Mouse (Mus musculus) lung, adult 18-20 months (tissue): ENCODE measurements at regions not wholly inside any gene's neighbourhood (a gene's known extent, or its start where the extent isn't known, plus 50 kb on each side); places are given as distances from the start of the nearest gene placed in this dataset.

Source experiments
- DNase-seq, 2 experiments: peaks; one replicate each; pipeline ENCODE4 v3.0.0; 2022; ENCODE audit warnings: mixed read lengths in 2 of 2

GRCm38 (mm10) chr16:29802085-29802484, 223.0 kb downstream of the Opa1 start:
- no peak for DNase-seq

GRCm38 (mm10) chr16:29802603-29803002, 223.5 kb downstream of the Opa1 start:
- DNase-seq = no peak

- no peak for DNase-seq
These were observed 228.7 kb downstream of the Opa1 start for GRCm38 (mm10) chr16:29807859-29808258.

GRCm38 (mm10) chr16:29808851-29809250, 229.7 kb downstream of the Opa1 start:
- DNase-seq = no peak

GRCm38 (mm10) chr16:29813411-29814038, 234.4 kb downstream of the Opa1 start:
- DNase-seq = peak in 1 of 2 experiments; percentile 24

- DNase-seq = peak; percentile 90 to 93
These were observed 234.9 kb downstream of the Opa1 start for GRCm38 (mm10) chr16:29814039-29814438.

GRCm38 (mm10) chr16:29814655-29815054, 235.5 kb downstream of the Opa1 start:
- no peak for DNase-seq

- DNase-seq = no peak
These were observed 236.1 kb downstream of the Opa1 start for GRCm38 (mm10) chr16:29815200-29815599.

GRCm38 (mm10) chr16:29815632-29816337, 236.7 kb downstream of the Opa1 start:
- DNase-seq = peak in 1 of 2 experiments; percentile 43

GRCm38 (mm10) chr16:29816681-29817369, 237.7 kb downstream of the Opa1 start:
- peak; percentile 54 to 66 for DNase-seq

GRCm38 (mm10) chr16:29818807-29819440, 239.8 kb downstream of the Opa1 start:
- DNase-seq = peak; percentile 48 to 62

- no peak for DNase-seq
These were observed 241.6 kb downstream of the Opa1 start for GRCm38 (mm10) chr16:29820704-29821103.

GRCm38 (mm10) chr16:29822110-29822509, 242.1 kb upstream of the Hes1 start:
- no peak for DNase-seq

GRCm38 (mm10) chr16:29822843-29823401, 241.3 kb upstream of the Hes1 start:
- no peak for DNase-seq

- no peak for DNase-seq
These were observed 237.3 kb upstream of the Hes1 start for GRCm38 (mm10) chr16:29826927-29827326.

GRCm38 (mm10) chr16:29827776-29828175, 236.4 kb upstream of the Hes1 start:
- no peak for DNase-seq

GRCm38 (mm10) chr16:29829457-29829856, 234.7 kb upstream of the Hes1 start:
- DNase-seq = no peak

- no peak for DNase-seq
These were observed 234.1 kb upstream of the Hes1 start for GRCm38 (mm10) chr16:29830101-29830500.

- DNase-seq = no peak
These were observed 230.9 kb upstream of the Hes1 start for GRCm38 (mm10) chr16:29833298-29833697.

GRCm38 (mm10) chr16:29833875-29834274, 230.3 kb upstream of the Hes1 start:
- DNase-seq = no peak

- no peak for DNase-seq
These were observed 229.5 kb upstream of the Hes1 start for GRCm38 (mm10) chr16:29834669-29835068.

GRCm38 (mm10) chr16:29837025-29837629, 227.1 kb upstream of the Hes1 start:
- DNase-seq = no peak

GRCm38 (mm10) chr16:29837874-29838273, 226.3 kb upstream of the Hes1 start:
- DNase-seq = no peak
